Mouse (Mus musculus) colon, adult 2 months (tissue): ENCODE data around the gene Pgbd5. TPM values are rescaled to one million over a fixed set of nuclear protein-coding genes. Genes with fewer than 3 reads are reported as not detected.

Experiments used
- polyA plus RNA-seq: library from polyadenylated mRNA; depleted of rRNA; stranded (reverse); fragments of >200 nt; gene quantifications from 2 replicates; pipeline ENCODE4 v1.2.3, GENCODE M21; 2012; rRNA removed

Pgbd5 gene
- polyA plus RNA-seq, result 3.0 and 6.1 TPM in 2 replicates

GRCm38 (mm10) chr8:124439558-124439957 is at the start of gene Pgbd5:
TSS of gene Pgbd5 (minus strand) at chr8:124439658.

Other genes starting within 250 kb of the Pgbd5 start
- gene Galnt2, start 208.3 kb downstream of the Pgbd5 start, polyA plus RNA-seq, result 19.3 and 23.5 TPM in 2 replicates
- 29.7 and 32.2 TPM in 2 replicates for gene Cog2, start 81.1 kb upstream of the Pgbd5 start, polyA plus RNA-seq
- 54.4 and 75.4 TPM in 2 replicates for gene Agt, start 130.0 kb upstream of the Pgbd5 start, polyA plus RNA-seq
- 37.5 and 45.4 TPM in 2 replicates for gene Capn9, start 136.5 kb upstream of the Pgbd5 start, polyA plus RNA-seq
- gene 2310022B05Rik, start 223.7 kb upstream of the Pgbd5 start, polyA plus RNA-seq, result 45.9 and 51.5 TPM in 2 replicates